Mouse (Mus musculus) testis, adult 2 months (tissue): ENCODE measurements around the gene 6430571L13Rik.

Source experiments
- CTCF ChIP-seq: fragments of 200-500 bp; IDR thresholded peaks from 2 replicates; pipeline ENCODE4 v1.5.1; 2012; ENCODE audit warnings: low read depth, mild to moderate bottlenecking, inconsistent platforms, low read length, moderate library complexity; ENCODE audit not compliant: control insufficient read depth, insufficient read depth, insufficient replicate concordance
- POLR2A ChIP-seq: fragments of 200-500 bp; IDR thresholded peaks from 2 replicates; pipeline ENCODE4 v1.6.1; 2012; ENCODE audit warnings: low read depth, mild to moderate bottlenecking, inconsistent platforms, low read length, moderate library complexity; ENCODE audit not compliant: control insufficient read depth

- TF ChIP-seq POLR2A (no peak), CTCF (no peak)
These were observed 676 bp downstream of the 6430571L13Rik start for GRCm38 (mm10) chr9:107340911-107341645.
